Mouse (Mus musculus) midbrain, postnatal 0 days (tissue): Measurements from ENCODE around the gene Helq. TPM values are rescaled to one million over a fixed set of nuclear protein-coding genes. Genes with fewer than 3 reads are reported as not detected.

Experiments
- ATAC-seq: fragments of 200-750 bp; cut with Nextera tagmentation; 2 replicates; pipeline ENCODE4 v1.8.0; 2017; ENCODE audit warnings: moderate number of reproducible peaks, mild to moderate bottlenecking, moderate TSS enrichment, moderate library complexity; ENCODE audit not compliant: low FRiP score
- DNase-seq: peaks from one replicate; pipeline ENCODE4 v3.0.0-alpha.2; 2015; ENCODE audit warnings: low spot score
- H3K27ac ChIP-seq: fragments of 300-500 bp; sonication (generic); 2 replicates; pipeline ENCODE4 v1.5.1; 2014; ENCODE audit warnings: low read depth, mild to moderate bottlenecking, low read length, mixed read lengths
- H3K27me3 ChIP-seq: fragments of 300-500 bp; sonication (generic); 2 replicates; pipeline ENCODE4 v1.6.1; 2014; ENCODE audit warnings: low read length, control low read depth, mixed read lengths; ENCODE audit not compliant: insufficient read depth
- H3K36me3 ChIP-seq: fragments of 300-500 bp; sonication (generic); 2 replicates; pipeline ENCODE4 v1.6.1; 2014; ENCODE audit warnings: low read length, control low read depth, mixed read lengths; ENCODE audit not compliant: insufficient read depth
- H3K4me1 ChIP-seq: fragments of 300-500 bp; sonication (generic); 2 replicates; pipeline ENCODE4 v1.6.1; 2014; ENCODE audit warnings: mild to moderate bottlenecking, control low read depth, antibody characterized with exemption, low read length, mixed read lengths; ENCODE audit not compliant: insufficient read depth
- H3K4me2 ChIP-seq: fragments of 300-500 bp; sonication (generic); 2 replicates; pipeline ENCODE4 v1.6.1; 2014; ENCODE audit warnings: low read depth, mild to moderate bottlenecking, low read length, mixed read lengths; ENCODE audit not compliant: poor library complexity, severe bottlenecking
- H3K4me3 ChIP-seq: fragments of 300-500 bp; sonication (generic); 2 replicates; pipeline ENCODE4 v1.5.1; 2014; ENCODE audit warnings: low read depth, mild to moderate bottlenecking, low read length, moderate library complexity
- H3K9ac ChIP-seq: fragments of 300-500 bp; sonication (generic); replicated peaks from 2 replicates; pipeline ENCODE4 v1.6.1; 2014; ENCODE audit warnings: mild to moderate bottlenecking, low read length, moderate library complexity, mixed read lengths; ENCODE audit not compliant: poor library complexity, severe bottlenecking
- H3K9me3 ChIP-seq: fragments of 300-500 bp; sonication (generic); 2 replicates; pipeline ENCODE4 v1.6.1; 2016; ENCODE audit warnings: low read length, control low read depth
- CTCF ChIP-seq: IDR thresholded peaks from 2 replicates; pipeline ENCODE4 v1.5.1; 2016; ENCODE audit warnings: antibody characterized with exemption, mild to moderate bottlenecking
- WGBS: fragments of 180-500 bp; shearing (Covaris S2); extraction: QIAGEN DNeasy Blood & Tissue Kit; methylation state at CpG from one replicate; pipeline ENCODE4 v1.1.7; 2014; 5-methylcytosine and 5-hydroxymethylcytosine counted together
- polyA plus RNA-seq: library from polyadenylated mRNA; unstranded; fragments of >200 nt; fragmentation: Nextera tagmentation; extraction: Ambion mirVana; gene quantifications from 2 replicates; pipeline ENCODE4 v1.2.1, GENCODE M21; 2015
- total RNA-seq: library from RNA; depleted of rRNA; stranded (reverse); fragments of >200 nt; gene quantifications from 2 replicates; pipeline ENCODE4 v1.2.3, GENCODE M21; 2014

Gene Helq
- total and polyA plus RNA-seq, 2 experiments from 2014 or later: 13.3 to 39.4 TPM

DNA sequence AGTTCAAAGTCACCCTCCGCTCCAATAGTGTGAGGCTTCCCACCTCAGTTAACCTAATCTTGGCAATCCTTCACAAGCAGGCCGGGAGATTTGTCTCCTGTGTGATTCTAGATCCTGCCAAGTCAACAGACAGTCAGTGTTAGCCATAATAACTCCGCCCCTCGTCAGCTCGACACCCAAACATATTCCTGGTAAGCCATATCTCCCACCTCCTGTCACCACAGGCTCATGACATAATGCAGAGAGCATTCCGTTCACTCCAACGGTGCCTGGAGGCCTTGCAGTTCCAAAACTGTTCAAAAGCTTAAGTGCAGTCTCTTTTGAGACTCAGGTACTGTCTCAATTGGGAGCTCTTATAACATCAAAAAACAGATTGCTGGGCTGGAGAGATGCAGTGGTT, 39.5 kb upstream of the Helq start:
- Histone ChIP-seq H3K36me3 (no peaks in the 10 kb centered on the region), H3K9me3 (no peaks in the 10 kb centered on the region), H3K9ac (no peak overlapping the region), H3K27me3 (peaks cover 1% of the 10 kb centered on the region; the same call in 1 of the 2 replicates), H3K4me1 (no peaks in the 10 kb centered on the region), H3K4me3 (no peak overlapping the region), H3K27ac (no peak overlapping the region), H3K4me2 (no peak overlapping the region)
- DNase-seq: no peak
- TF ChIP-seq CTCF: no peak
- no peak for ATAC-seq
- WGBS: 88% methylated on average over 7 of the region's 7 CpGs

DNA sequence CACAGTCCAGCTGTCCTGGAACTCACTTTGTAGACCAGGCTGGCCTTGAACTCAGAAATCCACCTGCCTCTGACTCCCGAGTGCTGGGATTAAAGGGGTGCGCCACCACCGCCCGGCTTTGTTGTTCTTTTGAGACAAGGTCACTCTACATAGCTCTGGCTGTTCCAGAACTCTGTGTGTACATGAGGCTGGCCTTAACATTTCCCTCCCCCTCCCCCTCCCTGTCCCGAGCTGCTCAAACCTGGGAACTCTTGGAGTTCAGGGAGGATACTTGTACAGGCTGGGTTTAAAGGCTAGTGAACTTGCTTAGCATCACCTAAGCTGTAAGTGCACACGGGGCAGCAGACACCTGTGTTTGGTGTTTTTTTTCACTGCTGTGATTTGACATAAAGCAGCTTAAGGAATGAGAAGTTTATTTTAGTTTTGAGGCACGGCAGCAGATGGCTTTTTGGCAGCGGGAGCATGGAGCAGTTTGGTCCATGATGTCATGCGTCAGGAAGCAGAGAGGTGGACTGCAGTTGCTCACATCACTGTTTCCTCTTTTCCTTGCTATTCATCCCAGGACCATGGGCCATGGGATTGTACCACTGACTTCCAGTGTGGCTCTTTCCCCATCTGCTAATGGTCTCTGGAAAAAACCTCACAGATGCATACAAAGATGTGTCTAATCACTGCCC, 37.6 kb upstream of the Helq start:
- no peaks in the 10 kb centered on the region for H3K4me1 ChIP-seq
- WGBS: 64% methylated on average over 9 of the region's 9 CpGs
- ATAC-seq (no peak), DNase-seq (no peak)
- TF ChIP-seq CTCF: no peak
- no peak overlapping the region for H3K4me2 ChIP-seq
- no peak overlapping the region for H3K4me3 ChIP-seq
- no peaks in the 10 kb centered on the region for H3K36me3 ChIP-seq
- no peaks in the 10 kb centered on the region for H3K27me3 ChIP-seq
- H3K9me3 ChIP-seq: no peaks in the 10 kb centered on the region
- no peak overlapping the region for H3K27ac ChIP-seq
- H3K9ac ChIP-seq: no peak overlapping the region

DNA sequence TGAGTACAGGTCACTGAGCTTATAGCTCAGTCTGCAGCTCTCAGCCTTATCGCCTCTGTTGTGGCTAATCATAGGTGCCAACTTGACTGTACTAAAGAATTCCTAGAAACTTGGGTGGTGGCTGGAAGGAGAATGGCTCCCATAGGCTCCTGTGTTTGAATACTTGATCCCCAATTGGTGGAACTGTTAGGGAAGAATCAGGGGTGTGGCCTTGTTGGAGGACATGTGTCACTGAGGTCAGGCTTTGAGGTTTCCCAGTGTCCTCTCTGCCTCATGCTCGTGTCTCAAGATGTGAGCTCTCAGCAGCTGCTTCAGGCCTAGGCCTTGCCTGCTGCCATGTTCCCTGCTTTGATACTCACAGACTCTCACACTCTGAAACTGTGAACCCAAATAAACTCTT, 35.4 kb upstream of the Helq start:
- no peak for DNase-seq
- Histone ChIP-seq H3K27me3 (no peaks in the 10 kb centered on the region), H3K4me2 (no peak overlapping the region), H3K9ac (no peak overlapping the region), H3K4me1 (no peaks in the 10 kb centered on the region), H3K36me3 (no peaks in the 10 kb centered on the region), H3K4me3 (no peak overlapping the region), H3K9me3 (no peaks in the 10 kb centered on the region), H3K27ac (no peak overlapping the region)
- WGBS: 85% methylated on average over 2 of the region's 2 CpGs
- TF ChIP-seq CTCF: no peak
- ATAC-seq: no peak

DNA sequence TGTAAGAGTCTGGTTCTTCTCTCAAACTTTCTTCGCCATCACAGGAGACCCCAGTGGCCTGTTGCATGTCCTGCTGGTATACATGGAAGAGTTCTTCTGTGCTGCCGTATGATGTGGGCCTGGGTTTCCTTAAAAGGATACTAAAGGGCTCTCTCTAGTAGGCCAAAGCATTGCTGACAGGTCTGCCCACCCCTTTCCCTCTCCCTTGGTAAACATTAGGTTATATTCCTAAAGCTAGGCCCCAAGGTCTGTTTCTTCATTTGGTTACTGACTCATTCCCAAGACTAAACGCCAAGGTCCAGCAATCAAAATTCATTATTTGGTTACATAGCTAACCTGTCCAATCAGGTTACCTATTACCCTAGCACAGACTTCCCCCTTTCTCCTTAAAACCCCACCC, 34.3 kb upstream of the Helq start:
- 94% methylated on average over 3 of the region's 3 CpGs for WGBS
- H3K36me3 ChIP-seq: no peaks in the 10 kb centered on the region
- H3K9me3 ChIP-seq: no peaks in the 10 kb centered on the region
- TF ChIP-seq CTCF: no peak
- DNase-seq: no peak
- H3K9ac ChIP-seq: no peak overlapping the region
- no peak overlapping the region for H3K4me3 ChIP-seq
- H3K27me3 ChIP-seq: no peaks in the 10 kb centered on the region
- no peaks in the 10 kb centered on the region for H3K4me1 ChIP-seq
- H3K4me2 ChIP-seq: no peak overlapping the region
- ATAC-seq: no peak
- no peak overlapping the region for H3K27ac ChIP-seq

DNA sequence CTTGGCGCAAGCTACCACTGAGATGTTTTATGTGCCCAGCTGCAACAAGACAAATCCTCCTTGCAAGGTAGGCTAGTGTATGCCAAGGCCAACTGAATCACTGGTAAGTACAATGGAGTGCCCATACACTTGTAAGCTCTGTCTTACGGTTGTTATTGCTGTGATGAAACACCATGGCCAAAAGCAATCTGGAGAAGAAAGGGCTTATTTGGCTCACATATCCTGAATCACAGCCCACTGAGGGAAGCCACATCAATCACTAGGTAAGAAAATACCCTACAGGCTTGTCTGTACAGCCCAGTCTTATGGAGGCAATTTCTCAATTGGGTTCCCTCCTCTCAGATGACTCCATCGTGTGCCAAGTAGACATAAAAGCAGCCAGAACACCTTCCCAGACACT, 30.3 kb upstream of the Helq start:
- Histone ChIP-seq H3K4me1 (no peaks in the 10 kb centered on the region), H3K9me3 (no peaks in the 10 kb centered on the region), H3K4me2 (no peak overlapping the region), H3K36me3 (no peaks in the 10 kb centered on the region), H3K27me3 (no peaks in the 10 kb centered on the region), H3K4me3 (no peak overlapping the region), H3K9ac (no peak overlapping the region), H3K27ac (no peak overlapping the region)
- DNase-seq: no peak
- WGBS: 90% methylated on average over 3 of the region's 3 CpGs
- no peak for TF ChIP-seq CTCF
- no peak for ATAC-seq

DNA sequence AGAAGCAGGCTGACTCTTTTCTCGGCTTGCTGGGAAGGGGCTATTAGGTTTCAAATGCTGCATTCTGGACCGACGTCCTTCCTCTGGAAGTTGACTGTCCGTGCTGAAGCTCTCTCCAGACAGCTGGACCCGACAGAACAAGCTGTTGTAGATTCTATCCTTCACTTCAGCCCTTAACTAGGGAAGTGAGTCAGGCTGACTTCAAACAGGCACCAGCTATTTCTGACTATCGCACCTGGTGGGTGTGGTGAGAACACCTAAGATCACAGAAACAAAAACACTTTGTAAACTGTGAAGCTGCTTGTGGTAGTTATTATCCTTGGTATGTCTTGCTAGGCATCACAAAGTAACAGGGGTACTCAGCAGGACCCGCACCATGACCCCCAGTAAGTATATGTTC, 28.1 kb upstream of the Helq start:
- Histone ChIP-seq H3K4me1 (no peaks in the 10 kb centered on the region), H3K4me3 (no peak overlapping the region), H3K9ac (no peak overlapping the region), H3K27me3 (no peaks in the 10 kb centered on the region), H3K9me3 (no peaks in the 10 kb centered on the region), H3K4me2 (no peak overlapping the region), H3K27ac (no peak overlapping the region), H3K36me3 (no peaks in the 10 kb centered on the region)
- no peak for ATAC-seq
- no peak for DNase-seq
- TF ChIP-seq CTCF: no peak
- 80% methylated on average over 7 of the region's 7 CpGs for WGBS
